ENCODE assay signal across 10 mouse cellular contexts in the genomic region with DNA sequence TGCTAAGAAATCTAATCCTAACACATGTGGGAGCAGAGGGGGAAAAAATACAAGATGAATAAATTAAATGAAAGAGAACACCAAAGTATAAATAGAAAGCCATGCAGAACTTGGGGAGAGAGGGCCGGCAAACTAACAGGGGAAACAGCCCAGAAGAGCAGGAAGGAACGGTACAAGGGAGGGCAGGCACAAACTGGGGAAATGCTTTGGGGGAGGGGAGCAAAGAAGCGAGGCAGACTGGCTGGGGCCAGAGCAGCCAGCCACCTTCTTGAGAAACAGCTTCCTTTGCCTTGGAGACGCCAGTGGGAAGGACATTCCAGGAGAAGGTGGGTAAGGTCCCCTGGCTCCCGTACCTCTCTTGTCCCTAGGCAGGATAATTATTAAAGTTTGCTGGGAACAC. TPM values are rescaled to one million over a fixed set of nuclear protein-coding genes. Genes with fewer than 3 reads are reported as not detected.
DNase-seq lines count a peak whose midpoint lies in the region; ATAC-seq and TF ChIP-seq lines count a peak whose summit lies in the region.
"Had no signal": no experiment of that assay in that cellular context is flagged by ENCODE, and none has a peak within 500 bp of the region (broad histone marks: within the 10 kb centered on the region; RNA-seq: fewer than 3 reads in every experiment).

No protein-coding gene starts in this region.

- peak overlapping the region; percentile 5; the same call in 1 of the 2 replicates for H3K27ac ChIP-seq in heart, embryonic 16.5 days (ENCODE audit: low read length)
- H3K27ac ChIP-seq in heart, adult 2 months = no peak overlapping the region
- peak overlapping the region; percentile 73 for H3K27ac ChIP-seq in embryonic facial prominence, embryonic 13.5 days
- H3K27ac ChIP-seq in limb, embryonic 14.5 days (replicated peaks; ENCODE audit: low read depth, low read length) = no peak overlapping the region

- 24% methylated on average over 5 of the region's 5 CpGs for WGBS in heart, embryonic 16.5 days
- whole genome bisulfite sequencing in heart, adult 2 months = 33% methylated on average over 5 of the region's 5 CpGs
- WGBS in embryonic facial prominence, embryonic 13.5 days = 7% methylated on average over 5 of the region's 5 CpGs
- 17% methylated on average over 5 of the region's 5 CpGs for WGBS in limb, embryonic 14.5 days

- TF ChIP-seq EP300 in heart, adult 2 months (IDR thresholded peaks at IDR 0.05; ENCODE audit: insufficient read depth, low read depth, low read length) = no peak

- H3K9ac ChIP-seq in heart, embryonic 16.5 days (ENCODE audit: low read length) = no peak overlapping the region
- no peak overlapping the region for H3K9ac ChIP-seq in heart, adult 2 months (ENCODE audit: low read depth, low read length)
- no peak overlapping the region for H3K9ac ChIP-seq in embryonic facial prominence, embryonic 13.5 days
- H3K9ac ChIP-seq in limb, embryonic 14.5 days (ENCODE audit: low read depth, low read length, severe bottlenecking) = no peak overlapping the region

- TF ChIP-seq POLR2A in heart, adult 2 months (IDR thresholded peaks at IDR 0.05; ENCODE audit: insufficient read depth, low read depth, low read length) = no peak
- TF ChIP-seq POLR2A in limb, embryonic 14.5 days (IDR thresholded peaks at IDR 0.05; ENCODE audit: borderline replicate concordance, extremely low read depth, insufficient read depth, insufficient read length) = no peak

- no peak; the same call in 1 of the 2 replicates for ATAC-seq in heart, embryonic 16.5 days (replicated peaks; ENCODE audit: extremely low read depth, insufficient read depth, low FRiP score)
- ATAC-seq in embryonic facial prominence, embryonic 13.5 days (ENCODE audit: insufficient number of reproducible peaks, insufficient read depth, low FRiP score, low TSS enrichment, low read depth) = 0 out of 2 replicates have a peak, but pooled peaks have one; percentile 69
- ATAC-seq in limb, embryonic 14.5 days (ENCODE audit: low FRiP score, low read depth) = no peak

- no peak overlapping the region; the same call in 1 of the 2 replicates for H3K4me2 ChIP-seq in heart, embryonic 16.5 days (ENCODE audit: low read depth, low read length)
- peak overlapping the region; percentile 40 for H3K4me2 ChIP-seq in embryonic facial prominence, embryonic 13.5 days
- 0 out of 2 replicates have a peak overlapping the region, but pooled peaks have one; percentile 4 for H3K4me2 ChIP-seq in limb, embryonic 14.5 days (replicated peaks; ENCODE audit: low read depth, low read length, severe bottlenecking)

- TF ChIP-seq CTCF in heart, adult 2 months (IDR thresholded peaks at IDR 0.05) = no peak

- intact Hi-C loops in heart, adult 2 months (cut with DNase I) = no loop called here

- H3K9me3 ChIP-seq in heart, embryonic 16.5 days (replicated peaks; ENCODE audit: control insufficient read depth, low read length) = no peaks in the 10 kb centered on the region
- no peaks in the 10 kb centered on the region for H3K9me3 ChIP-seq in embryonic facial prominence, embryonic 13.5 days
- no peaks in the 10 kb centered on the region for H3K9me3 ChIP-seq in limb, embryonic 14.5 days (ENCODE audit: control insufficient read depth, low read length)

- H3K79me2 ChIP-seq in heart, adult 2 months (replicated peaks; ENCODE audit: control insufficient read depth, insufficient read depth, low read length) = no peaks in the 10 kb centered on the region

- DNase-seq in heart, adult 2 months = no peak
- DNase-seq in ES-CJ7 (ENCODE audit: low read depth, low spot score) = peak; percentile 65
- no peak for DNase-seq in limb, embryonic 14.5 days (ENCODE audit: low spot score)
- no peak for DNase-seq in spleen, postnatal 4 days (ENCODE audit: low spot score in 2 of 2)
- no peak for DNase-seq in cerebellum, adult 11-12 months
- DNase-seq in gastrocnemius, postnatal 25 days = no peak
- DNase-seq: adrenal gland, adult 2 months; cerebellum, postnatal 14 days had no signal

- H3K36me3 ChIP-seq in heart, embryonic 16.5 days (ENCODE audit: control insufficient read depth, insufficient read depth) = no peaks in the 10 kb centered on the region
- no peaks in the 10 kb centered on the region for H3K36me3 ChIP-seq in heart, adult 2 months (ENCODE audit: control insufficient read depth, insufficient read depth, low read length)
- peaks cover 50% of the 10 kb centered on the region for H3K36me3 ChIP-seq in embryonic facial prominence, embryonic 13.5 days
- H3K36me3 ChIP-seq in limb, embryonic 14.5 days (ENCODE audit: control insufficient read depth, insufficient read depth, low read length) = peaks cover 64% of the 10 kb centered on the region

- no peaks in the 10 kb centered on the region for H3K27me3 ChIP-seq in heart, embryonic 16.5 days (ENCODE audit: control insufficient read depth, insufficient read depth, low read length)
- 0 out of 2 replicates have a peak, but pooled peaks cover 1% of the 10 kb centered on the region for H3K27me3 ChIP-seq in heart, adult 2 months (ENCODE audit: control insufficient read depth, insufficient read depth, low read length)
- no peaks in the 10 kb centered on the region for H3K27me3 ChIP-seq in embryonic facial prominence, embryonic 13.5 days
- no peaks in the 10 kb centered on the region for H3K27me3 ChIP-seq in limb, embryonic 14.5 days (ENCODE audit: control insufficient read depth, insufficient read depth, low read length)

- peaks cover 2% of the 10 kb centered on the region; the same call in 1 of the 2 replicates for H3K4me1 ChIP-seq in heart, embryonic 16.5 days (ENCODE audit: control insufficient read depth, insufficient read depth, low read length)
- H3K4me1 ChIP-seq in heart, adult 2 months (ENCODE audit: control insufficient read depth, insufficient read depth, low read length) = no peaks in the 10 kb centered on the region
- peaks cover 28% of the 10 kb centered on the region for H3K4me1 ChIP-seq in embryonic facial prominence, embryonic 13.5 days
- peaks cover 6% of the 10 kb centered on the region for H3K4me1 ChIP-seq in limb, embryonic 14.5 days (ENCODE audit: control insufficient read depth, insufficient read depth, low read length)

- H3K4me3 ChIP-seq in heart, embryonic 16.5 days (ENCODE audit: low read length) = no peak overlapping the region
- no peak overlapping the region for H3K4me3 ChIP-seq in heart, adult 2 months
- no peak overlapping the region for H3K4me3 ChIP-seq in embryonic facial prominence, embryonic 13.5 days
- no peak overlapping the region for H3K4me3 ChIP-seq in limb, embryonic 14.5 days (replicated peaks; ENCODE audit: low read length)

RNA-seq across cellular contexts. Expression of a gene that starts 14.5 kb away (rescaled TPM):
- 1.8 and 2.2 TPM in 2 replicates for polyA plus RNA-seq in heart, embryonic 16.5 days (2015; fragmentation: Nextera tagmentation; extraction: Ambion mirVana)
- not detected for total RNA-seq in heart, adult 2 months (2021)
- not detected in 2 replicates for polyA plus RNA-seq in heart, adult 2 months (2012; rRNA removed)
- 59.2 and 64.9 TPM in 2 replicates for polyA plus RNA-seq in embryonic facial prominence, embryonic 13.5 days (2015; fragmentation: Nextera tagmentation; extraction: Ambion mirVana)
- polyA plus RNA-seq in limb, embryonic 14.5 days (2012; rRNA removed) = 75.5 and 90.3 TPM in 2 replicates
- polyA plus RNA-seq in limb, embryonic 14.5 days (2014; fragmentation: Nextera tagmentation; extraction: Ambion mirVana) = 32.0 and 38.9 TPM in 2 replicates
- under 1 TPM; 0.08 to 0.13 TPM for total RNA-seq in gastrocnemius, postnatal 25 days (2021)

Comparison
In these comparisons a context has a peak if more than half of its experiments do, and no peak if none do; other contexts are left out.
1. H3K27ac ChIP-seq: peak in heart, embryonic 16.5 days (single experiment) and embryonic facial prominence, embryonic 13.5 days (single experiment); none in heart, adult 2 months (single experiment) and limb, embryonic 14.5 days (single experiment).
2. RNA of a gene that starts 14.5 kb away (polyA plus RNA-seq): 32.0 to 90.3 TPM in limb, embryonic 14.5 days and 59.2 to 64.9 TPM in embryonic facial prominence, embryonic 13.5 days; 1.8 to 2.2 TPM in heart, embryonic 16.5 days and not detected in heart, adult 2 months; every median in the first group is over 10 times any median in the second.